Mouse (Mus musculus): ENCODE data around the gene Wdr61. TPM values are rescaled to one million over a fixed set of nuclear protein-coding genes. Genes with fewer than 3 reads are reported as not detected.

The Wdr61 gene
- polyA plus RNA-seq, 1 experiment from 2014 or later: 148 TPM

- Histone ChIP-seq H3K4me2 (no peak overlapping the region), H3K4me3 (no peak overlapping the region), H3K9ac (no peak overlapping the region), H3K27me3 (peaks cover 25% of the 10 kb centered on the region), H3K4me1 (no peaks in the 10 kb centered on the region), H3K9me3 (no peaks in the 10 kb centered on the region), H3K36me3 (no peaks in the 10 kb centered on the region), H3K27ac (no peak overlapping the region)
- 24% methylated on average over 21 of the region's 21 CpGs for WGBS
- no peak for ATAC-seq (ENCODE audit: borderline replicate concordance, extremely low read depth, low FRiP score, low TSS enrichment)
Measured at GRCm38 (mm10) chr9:54752201-54752943, 18.1 kb upstream of the Wdr61 start.

DNA sequence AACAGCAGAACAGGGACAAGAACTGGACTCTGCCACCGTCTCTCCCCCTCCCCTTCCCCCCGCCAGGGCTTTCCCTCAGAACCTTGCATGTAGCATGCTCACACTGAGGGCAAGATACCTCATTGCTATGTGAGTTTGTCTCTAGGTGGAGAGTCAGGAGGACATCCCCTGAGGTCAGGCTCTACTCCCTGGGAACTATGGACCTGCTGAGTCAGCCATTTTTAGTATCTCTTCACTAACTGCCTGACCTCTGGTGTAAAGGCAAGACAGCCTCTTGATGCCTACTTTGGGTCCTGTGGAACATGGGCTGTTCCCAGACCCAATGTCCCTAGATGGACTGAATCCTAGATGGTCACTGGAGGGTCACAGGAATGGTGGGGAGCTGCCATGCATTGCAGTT is 17.4 kb upstream of the Wdr61 start:
- Histone ChIP-seq H3K27ac (no peak overlapping the region), H3K9ac (no peak overlapping the region), H3K9me3 (no peaks in the 10 kb centered on the region), H3K27me3 (peaks cover 25% of the 10 kb centered on the region), H3K4me1 (no peaks in the 10 kb centered on the region), H3K36me3 (no peaks in the 10 kb centered on the region), H3K4me2 (no peak overlapping the region), H3K4me3 (no peak overlapping the region)
- 74% methylated on average over 2 of the region's 2 CpGs for WGBS
- ATAC-seq (ENCODE audit: borderline replicate concordance, extremely low read depth, low FRiP score, low TSS enrichment): no peak

DNA sequence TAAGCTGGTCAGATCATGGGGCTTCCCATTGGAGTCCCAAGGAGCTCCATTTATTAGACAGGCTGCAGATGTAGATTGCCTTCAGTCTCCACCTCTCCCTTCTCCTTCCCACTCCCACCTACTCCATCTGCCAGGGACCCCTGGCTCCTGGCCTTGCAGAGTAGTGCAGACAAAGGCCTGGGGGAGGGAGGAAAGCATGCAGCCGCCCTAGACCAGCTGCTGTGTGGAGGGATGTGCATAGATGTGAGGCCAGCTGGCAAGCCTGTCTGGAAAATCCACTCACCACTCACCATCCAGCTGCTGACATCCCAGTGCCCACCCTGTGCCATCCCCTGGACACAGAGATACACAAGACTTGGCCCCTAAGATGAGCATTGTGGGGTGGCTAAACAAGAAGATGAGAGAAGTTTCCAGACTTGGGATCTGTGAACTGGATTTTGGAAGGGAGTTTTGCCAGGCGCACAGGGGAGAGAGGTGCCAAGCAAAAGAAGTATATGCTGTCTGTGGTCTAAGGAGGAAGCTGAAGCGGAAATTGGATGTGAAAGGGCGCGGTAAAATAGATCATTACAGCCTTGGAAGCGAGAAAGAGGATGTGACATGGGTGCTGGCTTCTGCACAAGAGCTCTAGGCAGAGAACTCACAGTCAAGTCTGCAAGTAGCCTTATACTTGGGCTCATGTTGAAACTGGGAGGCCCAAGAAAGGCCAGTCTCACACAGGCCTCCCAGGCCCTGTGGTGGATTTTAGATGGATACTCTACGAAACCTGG is 16.1 kb upstream of the Wdr61 start:
- no peak overlapping the region for H3K27ac ChIP-seq
- no peaks in the 10 kb centered on the region for H3K4me1 ChIP-seq
- no peak overlapping the region for H3K4me2 ChIP-seq
- no peak overlapping the region for H3K9ac ChIP-seq
- WGBS: 82% methylated on average over 7 of the region's 7 CpGs
- no peaks in the 10 kb centered on the region for H3K36me3 ChIP-seq
- H3K4me3 ChIP-seq: no peak overlapping the region
- peaks cover 25% of the 10 kb centered on the region for H3K27me3 ChIP-seq
- H3K9me3 ChIP-seq: no peaks in the 10 kb centered on the region
- ATAC-seq (ENCODE audit: borderline replicate concordance, extremely low read depth, low FRiP score, low TSS enrichment): no peak

DNA sequence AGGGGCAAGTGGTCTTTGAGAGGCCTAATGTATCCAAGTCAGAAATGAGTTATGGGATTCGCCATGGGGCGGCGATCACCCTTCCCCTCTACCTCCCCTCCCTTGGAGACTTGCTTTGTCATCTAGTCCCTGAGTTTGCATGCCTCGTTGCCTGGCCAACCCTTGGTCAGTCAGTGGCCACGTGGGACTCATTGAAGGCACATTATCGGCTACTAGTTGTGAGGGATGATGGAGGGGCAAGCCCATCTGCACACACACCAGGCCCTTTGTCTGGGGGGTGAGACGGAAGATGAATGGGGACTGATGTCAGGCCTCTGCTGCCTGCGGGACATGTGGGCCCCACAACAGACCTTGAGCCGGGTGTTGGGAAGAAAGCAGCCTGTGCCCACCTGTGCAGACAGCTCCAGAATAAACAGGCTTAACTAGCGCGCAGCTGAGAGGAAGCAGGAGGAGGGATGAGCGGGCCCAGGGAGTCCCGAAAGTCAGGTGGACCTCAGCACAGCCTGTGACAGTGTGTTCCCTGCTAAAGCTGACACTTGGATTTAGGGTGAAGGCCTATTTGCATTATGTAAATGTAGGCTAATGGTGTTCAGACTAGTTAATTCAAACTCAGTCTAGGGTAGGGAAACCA is 11.5 kb upstream of the Wdr61 start:
- Histone ChIP-seq H3K36me3 (no peaks in the 10 kb centered on the region), H3K27ac (no peak overlapping the region), H3K9ac (no peak overlapping the region), H3K4me2 (no peak overlapping the region), H3K4me1 (no peaks in the 10 kb centered on the region), H3K4me3 (no peak overlapping the region), H3K27me3 (no peaks in the 10 kb centered on the region), H3K9me3 (no peaks in the 10 kb centered on the region)
- no peak for ATAC-seq (ENCODE audit: borderline replicate concordance, extremely low read depth, low FRiP score, low TSS enrichment)
- 41% methylated on average over 13 of the region's 13 CpGs for WGBS

GRCm38 (mm10) chr9:54743891-54744290 is 9.6 kb upstream of the Wdr61 start:
- Histone ChIP-seq H3K9ac (no peak overlapping the region), H3K4me1 (no peaks in the 10 kb centered on the region), H3K4me3 (no peak overlapping the region), H3K36me3 (no peaks in the 10 kb centered on the region), H3K27ac (no peak overlapping the region), H3K27me3 (no peaks in the 10 kb centered on the region), H3K9me3 (no peaks in the 10 kb centered on the region), H3K4me2 (no peak overlapping the region)
- WGBS: 67% methylated on average over 4 of the region's 4 CpGs
- no peak for ATAC-seq (ENCODE audit: borderline replicate concordance, extremely low read depth, low FRiP score, low TSS enrichment)

DNA sequence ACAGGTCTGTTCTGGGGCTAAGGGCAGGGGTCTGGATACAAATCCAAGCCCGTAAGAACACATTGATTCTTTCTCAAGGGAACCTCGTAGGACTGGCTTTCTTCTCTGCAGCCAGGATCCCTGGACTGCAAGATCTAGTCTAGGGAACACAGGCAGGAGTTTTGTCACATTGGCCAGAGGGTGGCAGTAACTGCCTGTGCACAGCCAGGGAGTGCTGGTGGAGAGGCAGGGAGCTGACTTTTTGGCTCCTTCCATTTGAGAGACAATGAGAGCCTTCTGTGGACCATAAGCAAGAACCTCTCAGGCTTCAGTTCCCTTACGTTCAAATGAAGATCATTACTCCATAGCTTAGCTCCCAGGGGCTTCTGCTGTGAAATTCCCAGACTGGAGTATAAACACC is 4.1 kb upstream of the Wdr61 start:
- ATAC-seq (ENCODE audit: borderline replicate concordance, extremely low read depth, low FRiP score, low TSS enrichment): no peak
- Histone ChIP-seq H3K27me3 (no peaks in the 10 kb centered on the region), H3K36me3 (no peaks in the 10 kb centered on the region), H3K4me2 (no peak overlapping the region), H3K4me3 (no peak overlapping the region), H3K4me1 (peaks cover 8% of the 10 kb centered on the region), H3K9ac (no peak overlapping the region), H3K27ac (no peak overlapping the region), H3K9me3 (no peaks in the 10 kb centered on the region)
- 30% methylated on average over 3 of the region's 3 CpGs for WGBS

GRCm38 (mm10) chr9:54736284-54736701 is 2.0 kb upstream of the Wdr61 start:
- H3K9me3 ChIP-seq: no peaks in the 10 kb centered on the region
- no peak for ATAC-seq (ENCODE audit: borderline replicate concordance, extremely low read depth, low FRiP score, low TSS enrichment)
- H3K27ac ChIP-seq: no peak overlapping the region
- no peak overlapping the region for H3K9ac ChIP-seq
- H3K36me3 ChIP-seq: no peaks in the 10 kb centered on the region
- H3K4me2 ChIP-seq: no peak overlapping the region
- H3K27me3 ChIP-seq: no peaks in the 10 kb centered on the region
- peaks cover 12% of the 10 kb centered on the region for H3K4me1 ChIP-seq
- 13% methylated on average over 9 of the region's 9 CpGs for WGBS
- no peak overlapping the region for H3K4me3 ChIP-seq

DNA sequence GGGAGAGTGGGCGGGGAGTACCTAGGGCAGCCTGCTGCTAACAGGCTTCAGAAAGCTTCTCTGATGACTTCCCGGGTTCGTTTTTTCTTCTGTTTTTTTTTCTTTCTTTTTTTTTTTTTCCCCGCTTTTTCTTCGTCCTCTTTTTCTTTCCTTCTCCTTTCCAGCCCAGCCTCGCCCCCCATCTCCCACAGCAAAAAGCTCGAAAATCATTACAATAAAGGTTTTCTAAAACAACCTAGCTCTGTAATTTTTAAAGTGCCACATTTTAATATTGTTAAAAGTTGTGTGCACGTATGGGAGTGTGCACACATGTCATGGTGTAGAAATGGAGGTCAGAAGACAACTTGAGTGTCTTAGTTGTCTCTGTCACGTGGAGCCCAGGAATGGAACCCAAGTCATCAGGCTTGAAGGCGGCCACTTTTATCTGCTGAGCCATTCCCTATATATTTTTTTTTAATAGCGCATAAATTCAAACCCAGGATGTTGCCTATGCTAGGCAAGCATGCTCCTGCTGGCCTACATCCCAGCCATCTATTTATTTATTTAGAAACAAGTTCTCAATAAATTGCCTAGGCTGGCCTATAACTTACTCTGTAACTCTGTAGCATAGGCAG is 427 bp upstream of the Wdr61 start:
- peak overlapping the region; percentile 66 for H3K4me2 ChIP-seq
- no peaks in the 10 kb centered on the region for H3K27me3 ChIP-seq
- ATAC-seq (ENCODE audit: borderline replicate concordance, extremely low read depth, low FRiP score, low TSS enrichment): no peak
- 18% methylated on average over 11 of the region's 11 CpGs for WGBS
- H3K36me3 ChIP-seq: no peaks in the 10 kb centered on the region; the same call in 1 of the 2 replicates
- peaks cover 12% of the 10 kb centered on the region for H3K4me1 ChIP-seq
- H3K9ac ChIP-seq: peak overlapping the region; percentile 20; the same call in 1 of the 2 replicates
- H3K27ac ChIP-seq: no peak overlapping the region
- H3K9me3 ChIP-seq: no peaks in the 10 kb centered on the region
- peak overlapping the region; percentile 83 for H3K4me3 ChIP-seq

GRCm38 (mm10) chr9:54732122-54732521 is 2.2 kb downstream of the Wdr61 start:
- WGBS: 91% methylated on average over 2 of the region's 2 CpGs
- Histone ChIP-seq H3K27me3 (no peaks in the 10 kb centered on the region), H3K9me3 (no peaks in the 10 kb centered on the region), H3K27ac (no peak overlapping the region), H3K4me3 (no peak overlapping the region), H3K36me3 (peaks cover 24% of the 10 kb centered on the region), H3K4me1 (peaks cover 12% of the 10 kb centered on the region), H3K4me2 (no peak overlapping the region), H3K9ac (no peak overlapping the region)
- no peak for ATAC-seq (ENCODE audit: borderline replicate concordance, extremely low read depth, low FRiP score, low TSS enrichment)

GRCm38 (mm10) chr9:54726315-54726714 is 8.0 kb downstream of the Wdr61 start:
- H3K4me2 ChIP-seq: no peak overlapping the region
- no peak overlapping the region for H3K9ac ChIP-seq
- no peaks in the 10 kb centered on the region for H3K27me3 ChIP-seq
- WGBS: 80% methylated on average over 5 of the region's 5 CpGs
- H3K9me3 ChIP-seq: no peaks in the 10 kb centered on the region
- H3K4me3 ChIP-seq: no peak overlapping the region
- H3K4me1 ChIP-seq: no peaks in the 10 kb centered on the region
- ATAC-seq (ENCODE audit: borderline replicate concordance, extremely low read depth, low FRiP score, low TSS enrichment): no peak
- H3K36me3 ChIP-seq: peaks cover 78% of the 10 kb centered on the region
- H3K27ac ChIP-seq: no peak overlapping the region

- no peaks in the 10 kb centered on the region for H3K27me3 ChIP-seq
- no peak overlapping the region for H3K9ac ChIP-seq
- no peak overlapping the region for H3K27ac ChIP-seq
- no peak for ATAC-seq (ENCODE audit: borderline replicate concordance, extremely low read depth, low FRiP score, low TSS enrichment)
- no peaks in the 10 kb centered on the region for H3K9me3 ChIP-seq
- H3K4me2 ChIP-seq: no peak overlapping the region
- H3K4me3 ChIP-seq: no peak overlapping the region
- 78% methylated on average over 4 of the region's 4 CpGs for WGBS
- H3K36me3 ChIP-seq: peaks cover 86% of the 10 kb centered on the region
- peaks cover 4% of the 10 kb centered on the region; the same call in 1 of the 2 replicates for H3K4me1 ChIP-seq
Measured at GRCm38 (mm10) chr9:54722596-54722995, 11.7 kb downstream of the Wdr61 start.

Measured in lung, embryonic 15.5 days (tissue).